Mouse (Mus musculus) A20 (cell line): ENCODE measurements around the gene Ddx58.

ENCODE experiments used
- DNase-seq: peaks from one replicate; pipeline ENCODE4 v3.0.0-alpha.2; 2011; ENCODE audit warnings: low read depth, low spot score

Gene Ddx58

DNA sequence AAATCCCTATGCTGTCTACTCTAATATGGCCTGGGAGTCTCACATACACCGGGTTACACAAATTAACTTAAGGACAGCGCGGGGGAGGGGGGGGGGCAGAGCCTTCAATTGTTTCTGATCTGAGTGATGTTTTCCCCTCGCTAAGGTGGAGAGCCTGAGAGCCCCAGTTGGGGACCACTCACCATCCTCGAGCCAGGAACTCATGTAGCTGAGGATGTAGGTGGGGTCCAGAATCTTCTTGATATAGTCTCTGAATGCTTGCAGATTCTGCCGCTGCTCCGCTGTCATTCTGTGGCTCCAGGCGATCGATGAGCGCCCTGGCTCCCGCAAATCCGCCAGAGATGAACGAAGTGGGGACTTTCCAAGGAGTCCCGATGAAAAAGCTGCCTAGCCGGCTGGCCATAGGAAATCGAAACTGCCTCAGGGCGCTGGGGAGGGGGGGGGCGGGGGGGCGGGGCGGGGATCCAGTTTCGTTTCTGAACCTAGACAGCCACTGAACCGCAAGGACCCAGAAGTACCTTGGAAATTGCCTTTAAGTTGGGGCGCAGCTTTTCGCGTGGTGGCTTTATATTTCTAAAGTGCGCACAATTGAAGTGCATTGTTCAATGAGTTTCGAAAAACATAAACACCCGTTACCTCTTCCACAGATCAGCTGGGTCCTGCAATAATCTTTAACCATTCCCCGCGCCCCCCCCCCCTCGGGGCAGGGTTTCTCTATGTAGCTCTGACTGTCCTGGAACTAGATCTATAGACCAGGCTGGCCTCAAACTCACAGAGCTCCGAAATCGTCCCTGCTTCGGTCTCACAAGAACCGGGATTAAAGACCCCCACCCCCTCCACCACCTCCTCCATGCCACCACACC lies at the start of gene Ddx58:
Gene Ddx58, minus strand, starts transcription at position 420 of the 863 bp plus-strand sequence.
- no peak for DNase-seq

DNA sequence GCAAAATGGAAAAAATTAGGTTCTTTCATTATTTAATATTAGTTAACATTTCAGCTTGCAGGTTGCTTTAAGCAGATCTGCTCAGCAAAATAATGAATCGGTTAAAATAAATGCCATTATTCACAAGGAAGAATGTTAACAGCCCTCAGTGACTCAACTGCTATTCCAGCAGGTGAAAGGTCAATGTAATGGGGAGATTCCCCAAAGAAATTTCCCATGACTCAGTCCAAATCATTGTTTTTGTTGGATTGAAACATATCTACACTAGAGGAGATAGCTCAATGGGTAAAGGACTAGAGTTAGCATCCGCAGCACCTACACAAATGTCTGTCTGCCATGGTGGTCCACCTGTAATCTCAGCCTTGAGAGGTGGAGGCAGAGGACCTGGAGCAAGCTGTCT lies 49.4 kb upstream of the Ddx58 start:
- DNase-seq, result no peak

DNA sequence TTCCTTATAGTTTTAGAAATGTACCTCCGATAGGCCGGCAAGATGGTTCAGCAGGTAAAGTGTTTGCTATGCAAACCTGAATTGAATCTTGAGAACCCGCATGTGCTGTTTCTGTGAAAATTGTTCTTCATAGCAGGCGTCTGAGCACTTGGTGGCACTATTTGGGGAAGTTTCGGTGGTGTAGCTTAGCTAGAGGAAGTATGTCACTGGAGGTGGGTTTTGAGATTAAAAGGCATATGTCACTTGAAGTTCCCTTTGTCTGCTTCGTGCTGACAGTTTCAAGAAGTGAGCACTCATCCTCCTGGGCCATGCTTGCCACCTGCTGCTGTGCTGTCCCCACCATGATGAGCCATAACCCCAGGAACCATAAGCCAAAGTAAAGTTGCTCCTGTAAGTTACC lies 47.8 kb upstream of the Ddx58 start:
- peak; percentile 83 for DNase-seq

DNA sequence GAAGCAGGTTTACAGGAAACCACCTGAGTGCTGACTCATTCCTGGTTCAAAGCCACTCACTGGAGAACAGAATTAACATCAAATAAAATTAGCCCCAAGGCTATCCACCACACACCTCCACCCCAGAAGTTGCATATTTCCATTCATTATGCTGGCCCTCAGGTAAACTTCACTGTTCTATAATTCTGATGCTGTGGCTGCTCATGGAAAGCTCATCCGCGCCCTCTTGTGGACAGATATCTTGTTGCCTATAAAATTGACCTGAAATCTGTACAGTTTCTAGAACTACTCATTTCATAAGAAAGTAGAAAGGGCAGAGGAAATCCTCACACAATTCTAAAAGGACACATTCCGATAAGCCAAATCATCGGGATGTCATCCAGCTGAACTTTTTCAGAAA lies 46.0 kb upstream of the Ddx58 start:
- DNase-seq, result peak; percentile 79

DNA sequence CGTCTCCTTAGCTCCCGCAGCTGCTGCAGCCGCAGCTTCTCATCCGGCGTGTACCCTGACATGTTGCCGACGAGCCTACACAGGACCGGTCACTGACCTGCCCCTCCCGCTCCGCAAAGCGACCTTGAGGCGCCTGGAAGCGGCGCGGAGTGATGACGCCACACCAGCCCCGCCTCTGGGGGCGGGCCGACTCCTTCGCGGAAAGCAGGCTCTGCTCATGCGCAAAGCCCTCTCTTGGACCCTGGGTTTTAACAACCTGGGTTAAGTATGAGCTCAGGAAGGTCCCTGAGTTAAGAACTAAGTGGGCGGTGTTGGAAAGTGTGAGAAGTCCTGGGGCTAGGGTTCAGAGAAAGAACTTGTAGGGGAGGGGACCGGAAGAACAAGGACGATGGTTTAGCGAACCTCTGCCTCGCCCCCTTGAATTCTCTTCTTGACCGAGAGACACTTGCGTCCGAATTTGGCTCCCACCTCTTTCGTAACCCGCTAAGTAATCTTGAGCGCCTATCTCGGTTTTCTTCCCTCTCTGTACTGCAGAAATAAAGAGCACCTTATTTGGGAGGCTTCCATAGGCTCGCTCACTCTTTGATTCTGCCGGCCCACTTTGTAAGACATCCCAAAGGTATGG lies 39.8 kb upstream of the Ddx58 start, which contains the start of gene Ndufb6:
Gene Ndufb6, minus strand, starts transcription at position 146 of the 625 bp plus-strand sequence.
- peak; percentile 98 for DNase-seq

DNA sequence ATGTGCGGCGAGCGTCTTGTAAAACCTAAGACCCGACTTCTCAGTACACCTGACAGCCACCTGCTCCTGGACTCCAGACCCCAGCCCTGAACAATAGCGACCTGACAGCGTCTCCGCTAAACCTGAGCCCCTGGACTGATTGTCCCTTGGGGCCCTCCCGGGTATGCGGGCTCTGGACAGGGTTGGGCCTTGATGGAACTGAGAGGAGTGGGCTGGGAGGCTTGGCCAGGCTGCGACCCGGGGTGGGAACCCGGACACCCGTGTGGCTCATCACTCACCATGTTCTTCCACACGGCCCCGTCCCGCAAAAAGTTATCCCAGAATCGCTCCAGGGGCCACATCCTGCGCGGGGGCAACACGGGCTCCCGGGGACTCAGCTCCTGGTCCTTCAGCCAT lies 39.2 kb upstream of the Ddx58 start:
- no peak for DNase-seq

DNA sequence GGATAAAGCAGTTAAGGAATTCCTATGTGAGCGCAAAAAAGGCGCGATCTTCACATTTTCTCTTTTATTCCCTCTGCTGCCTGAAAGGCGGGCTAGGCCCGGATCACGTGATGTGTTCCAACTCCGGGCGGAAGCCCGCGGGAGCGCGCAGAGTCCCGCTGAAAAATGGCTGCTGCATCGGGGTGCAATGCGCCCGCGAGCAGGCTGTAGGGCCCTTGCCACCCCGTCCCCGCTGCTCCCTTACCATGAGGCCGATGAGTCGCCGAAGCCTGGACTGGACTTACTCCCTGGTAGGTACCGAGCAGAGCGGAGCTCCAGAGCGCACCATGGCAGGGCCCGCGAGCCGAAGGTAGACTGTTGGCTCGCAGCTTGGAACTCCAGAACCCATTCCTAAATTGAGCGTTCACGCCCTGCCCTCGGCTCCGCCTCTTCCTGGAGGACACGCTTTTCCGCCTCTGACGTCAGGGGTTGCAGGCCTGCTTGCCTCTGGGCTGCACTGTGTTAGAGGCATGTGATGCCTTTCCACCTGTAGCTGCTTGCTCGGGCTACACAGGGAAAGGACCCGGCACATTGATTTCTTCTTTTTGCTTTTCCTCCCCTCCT lies 29.9 kb upstream of the Ddx58 start, which contains the start of the genes Smim27 and Topors:
Gene Smim27, plus strand, starts transcription at position 150 of the 603 bp plus-strand sequence.
Gene Topors, minus strand, starts transcription at position 421 of the 603 bp plus-strand sequence.
- peak; percentile 99 for DNase-seq

DNA sequence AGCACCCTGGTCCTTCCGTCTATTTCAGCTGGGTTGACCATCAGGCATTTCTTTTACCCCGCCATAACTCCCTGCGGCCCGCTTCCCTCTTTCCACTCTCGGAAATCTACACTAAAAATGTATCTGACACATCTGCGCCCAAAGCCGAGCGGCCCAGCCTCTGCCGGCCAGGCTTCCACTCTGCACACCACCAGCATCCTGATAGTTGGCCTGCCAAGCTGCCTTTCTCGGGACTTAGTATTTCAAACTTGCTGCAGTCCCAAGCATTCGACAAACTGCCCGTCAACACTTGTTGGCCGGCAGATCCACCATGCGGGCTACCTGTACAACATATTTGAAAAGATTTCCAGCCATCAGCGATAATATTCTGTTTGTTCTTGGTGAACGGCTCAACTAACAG lies 29.2 kb upstream of the Ddx58 start:
- no peak for DNase-seq

DNA sequence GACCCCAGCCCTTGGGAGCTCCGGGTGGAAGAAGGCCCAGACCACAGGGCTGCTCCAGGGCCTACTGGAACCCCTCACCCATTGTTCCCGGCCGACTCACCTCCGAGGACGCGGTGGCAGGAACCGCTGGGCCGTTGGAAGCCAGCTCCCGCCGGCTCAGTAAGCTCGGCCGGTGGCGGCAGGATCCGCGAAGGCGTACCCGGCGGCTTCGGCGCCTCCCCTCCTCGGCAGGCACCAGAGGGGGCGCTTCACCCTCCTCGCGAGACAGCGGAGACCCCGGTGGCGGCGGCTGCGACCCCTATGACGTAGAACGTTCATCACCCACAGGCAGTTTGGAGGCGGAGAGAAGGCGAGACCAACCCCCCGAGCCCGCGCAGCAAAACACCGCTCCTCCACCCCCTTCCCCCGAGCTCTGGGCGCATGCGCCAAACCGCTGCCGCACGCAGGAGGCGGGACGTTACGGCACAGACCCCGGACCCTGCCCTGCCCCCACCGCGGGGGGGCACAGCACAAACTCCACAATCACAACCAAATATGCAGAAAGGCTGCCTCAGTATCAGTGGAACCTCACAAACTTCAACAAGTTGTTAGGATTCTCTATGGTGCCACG lies 28.7 kb upstream of the Ddx58 start:
- peak; percentile 95 for DNase-seq

DNA sequence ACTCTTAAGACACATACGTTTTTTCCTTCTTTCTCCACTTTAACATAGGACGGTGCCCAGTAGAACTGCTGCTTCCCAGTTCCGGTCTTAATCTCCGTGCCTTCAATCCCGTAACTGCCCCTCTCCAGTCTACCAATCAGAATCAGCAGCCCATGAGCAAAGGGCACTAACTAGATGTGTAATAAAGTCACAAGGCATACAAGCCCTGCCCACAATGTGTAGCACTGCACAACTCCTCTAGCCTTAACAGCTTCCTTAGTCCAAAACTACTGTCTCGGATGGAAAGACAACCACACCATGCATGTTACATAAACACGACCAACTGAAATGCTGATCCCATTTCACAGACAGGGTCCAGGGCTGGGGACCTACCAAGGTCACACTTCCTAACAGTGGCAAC lies 28.1 kb upstream of the Ddx58 start:
- DNase-seq, result no peak

DNA sequence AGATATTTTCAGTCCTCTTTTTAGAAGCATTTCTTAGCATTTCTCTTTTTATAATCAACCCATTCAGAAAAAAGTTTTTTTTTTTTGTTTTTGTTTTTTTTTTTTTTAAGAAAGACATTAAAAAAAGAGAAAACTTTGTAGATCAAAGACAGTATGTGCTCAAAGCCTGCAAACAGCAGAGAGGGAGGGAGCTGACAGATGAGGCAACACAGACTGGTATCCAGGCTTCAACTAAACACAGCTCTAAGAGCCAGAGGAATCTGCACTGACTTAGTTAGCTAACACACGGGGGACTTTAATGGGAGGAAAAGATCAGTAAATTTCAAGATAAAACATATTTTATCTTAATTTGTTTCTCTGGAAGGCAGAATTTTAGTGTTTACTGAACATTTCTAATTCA lies 24.7 kb upstream of the Ddx58 start:
- DNase-seq, result no peak

DNA sequence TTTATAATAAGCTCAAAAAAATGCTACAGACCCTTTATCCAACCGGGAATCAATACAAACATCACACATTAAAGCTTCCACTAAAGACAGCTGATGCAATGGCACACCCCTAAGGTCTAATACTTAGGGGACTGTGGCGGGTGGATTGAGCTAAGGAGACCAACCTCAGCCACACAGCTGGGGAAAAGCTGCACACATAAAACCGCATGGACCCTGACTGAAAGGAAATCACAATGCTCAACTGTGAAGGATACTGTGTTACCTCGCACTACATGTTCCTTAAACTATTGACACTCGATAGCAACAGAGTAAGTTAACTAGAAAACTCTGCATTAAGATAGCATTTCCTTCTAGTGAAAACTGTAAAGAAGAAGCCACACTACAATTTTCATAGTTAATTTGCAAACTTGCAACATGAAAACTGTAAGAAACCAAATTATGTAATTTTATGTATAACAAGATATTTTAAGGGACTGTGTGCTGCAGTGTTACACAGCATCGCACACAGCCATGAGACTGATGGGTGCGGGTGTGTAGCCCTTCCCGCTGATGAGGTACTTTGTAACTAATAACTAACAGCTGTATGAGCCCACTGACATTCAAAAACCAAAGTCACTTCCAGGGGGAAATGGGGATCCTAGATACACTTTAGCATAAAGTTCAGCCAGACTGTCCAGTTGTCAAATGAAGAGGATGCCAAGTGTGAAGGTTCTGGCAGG lies 14.9 kb upstream of the Ddx58 start:
- DNase-seq, result no peak

DNA sequence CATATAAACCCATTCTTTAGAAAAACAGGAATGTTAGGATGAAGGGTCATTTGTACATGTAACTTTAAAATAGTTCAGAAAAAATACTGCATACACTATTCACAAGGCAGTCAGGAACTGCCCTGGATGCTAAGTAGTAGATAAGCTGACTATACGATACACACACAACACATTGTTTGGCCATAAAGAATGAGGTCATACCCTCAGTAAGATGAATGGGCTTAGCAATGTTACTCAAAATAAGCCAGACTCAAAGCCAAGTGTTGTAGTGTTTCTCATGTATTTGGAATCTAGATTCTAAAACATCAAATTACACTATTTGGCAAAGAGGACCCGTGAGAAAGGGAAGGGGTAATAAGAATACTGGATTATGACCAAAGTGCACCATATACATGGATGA lies 14.1 kb upstream of the Ddx58 start:
- DNase-seq, result no peak

DNA sequence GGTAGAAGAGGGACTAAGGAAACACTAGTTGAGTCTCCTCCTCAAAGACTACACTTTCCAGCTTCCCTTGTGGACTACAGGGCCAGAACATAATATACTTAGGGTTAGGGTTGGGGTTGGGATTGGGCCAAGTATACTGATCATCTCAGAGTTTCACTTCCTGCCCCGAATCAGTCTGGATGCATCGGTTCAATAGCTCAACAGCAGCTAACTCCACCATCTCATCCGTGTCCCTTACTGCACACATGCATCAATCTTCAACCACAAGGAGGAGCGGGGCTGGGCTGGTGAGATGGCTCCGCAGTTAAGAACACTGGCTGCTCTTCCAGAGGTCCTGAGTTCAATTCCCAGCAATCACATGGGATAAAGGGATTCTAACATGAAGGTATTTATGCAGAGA lies 11.4 kb upstream of the Ddx58 start:
- peak; percentile 38 for DNase-seq

DNA sequence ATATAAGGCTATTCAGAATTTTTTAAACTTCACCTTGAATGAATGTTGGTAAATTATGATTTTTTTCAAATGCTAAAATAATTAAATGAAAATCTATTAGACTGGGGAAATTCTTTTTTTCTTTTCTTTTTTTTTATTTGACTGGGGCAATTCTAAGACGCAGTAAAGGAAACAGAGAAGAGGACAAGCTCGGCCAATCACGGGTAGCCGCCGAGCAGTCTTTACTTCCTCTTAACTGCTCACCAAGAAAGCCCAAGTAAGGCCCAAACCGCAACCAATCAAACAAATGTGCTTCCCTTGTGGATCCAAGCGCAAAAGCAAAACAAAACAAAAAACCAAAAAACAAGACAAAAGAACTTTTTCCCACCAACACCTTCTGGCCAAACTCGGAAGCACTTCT lies 4.4 kb upstream of the Ddx58 start:
- peak; percentile 79 for DNase-seq

DNA sequence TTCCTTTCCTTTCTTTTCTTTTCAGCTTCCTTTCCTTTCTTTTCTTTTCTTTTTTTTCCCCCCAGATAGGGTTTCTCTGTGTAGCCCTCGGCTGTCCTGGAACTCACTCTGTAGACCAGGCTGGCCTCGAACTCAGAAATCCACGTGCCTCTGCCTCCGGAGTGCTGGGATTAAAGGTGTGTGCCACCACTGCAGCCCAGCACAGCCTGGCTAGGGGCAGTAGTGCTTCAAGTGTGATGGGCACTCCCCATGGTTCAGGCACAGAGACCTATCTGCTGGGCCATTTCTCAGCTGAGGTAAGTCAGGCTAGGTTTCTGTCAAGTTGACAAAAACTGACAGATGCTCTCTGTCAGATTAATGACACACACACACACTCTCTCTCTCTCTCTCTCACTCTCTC lies 3.4 kb upstream of the Ddx58 start:
- DNase-seq, result no peak

DNA sequence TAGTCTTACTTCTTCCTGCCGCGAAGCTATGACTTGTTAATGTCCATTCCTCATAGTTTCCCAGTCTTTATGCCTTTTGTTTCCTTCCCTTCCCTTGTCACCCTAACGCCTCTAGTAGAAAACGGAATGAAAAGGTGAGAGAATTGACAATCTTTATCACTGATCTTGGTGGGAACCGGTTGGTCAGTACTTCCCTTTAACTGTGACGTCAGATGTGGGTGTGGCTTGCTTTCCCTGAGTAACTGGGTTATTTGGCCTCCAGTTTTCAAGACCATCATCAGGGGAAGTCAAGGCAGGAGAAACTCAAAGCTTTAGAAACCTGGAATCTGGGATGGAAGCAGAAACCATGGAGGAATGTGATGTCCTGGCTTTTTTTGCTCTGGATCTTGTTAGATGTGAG lies 2.3 kb upstream of the Ddx58 start:
- no peak for DNase-seq

DNA sequence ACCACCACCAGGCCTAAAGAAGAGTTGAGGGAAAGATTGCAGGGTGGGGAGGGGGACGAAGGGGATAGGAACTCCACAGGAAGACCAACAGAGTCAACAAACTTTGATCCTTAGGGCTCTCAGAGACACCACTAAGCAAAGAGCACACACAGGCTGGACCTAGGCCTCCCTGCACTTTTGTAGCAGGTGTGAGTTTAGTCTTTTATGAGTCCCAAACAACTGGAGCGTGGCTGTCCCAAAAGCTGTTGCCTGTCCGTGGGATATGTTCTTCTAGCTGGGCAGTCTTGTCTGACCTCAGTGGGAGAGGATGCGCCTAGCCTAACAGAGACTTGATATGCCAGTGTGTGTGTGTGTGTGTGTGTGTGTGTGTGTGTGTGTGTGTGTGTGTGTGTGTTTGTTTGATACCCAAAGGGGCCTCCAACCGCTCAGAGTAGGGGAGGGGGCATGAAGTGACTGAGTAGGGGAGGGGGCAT lies 680 bp upstream of the Ddx58 start:
- no peak for DNase-seq

DNA sequence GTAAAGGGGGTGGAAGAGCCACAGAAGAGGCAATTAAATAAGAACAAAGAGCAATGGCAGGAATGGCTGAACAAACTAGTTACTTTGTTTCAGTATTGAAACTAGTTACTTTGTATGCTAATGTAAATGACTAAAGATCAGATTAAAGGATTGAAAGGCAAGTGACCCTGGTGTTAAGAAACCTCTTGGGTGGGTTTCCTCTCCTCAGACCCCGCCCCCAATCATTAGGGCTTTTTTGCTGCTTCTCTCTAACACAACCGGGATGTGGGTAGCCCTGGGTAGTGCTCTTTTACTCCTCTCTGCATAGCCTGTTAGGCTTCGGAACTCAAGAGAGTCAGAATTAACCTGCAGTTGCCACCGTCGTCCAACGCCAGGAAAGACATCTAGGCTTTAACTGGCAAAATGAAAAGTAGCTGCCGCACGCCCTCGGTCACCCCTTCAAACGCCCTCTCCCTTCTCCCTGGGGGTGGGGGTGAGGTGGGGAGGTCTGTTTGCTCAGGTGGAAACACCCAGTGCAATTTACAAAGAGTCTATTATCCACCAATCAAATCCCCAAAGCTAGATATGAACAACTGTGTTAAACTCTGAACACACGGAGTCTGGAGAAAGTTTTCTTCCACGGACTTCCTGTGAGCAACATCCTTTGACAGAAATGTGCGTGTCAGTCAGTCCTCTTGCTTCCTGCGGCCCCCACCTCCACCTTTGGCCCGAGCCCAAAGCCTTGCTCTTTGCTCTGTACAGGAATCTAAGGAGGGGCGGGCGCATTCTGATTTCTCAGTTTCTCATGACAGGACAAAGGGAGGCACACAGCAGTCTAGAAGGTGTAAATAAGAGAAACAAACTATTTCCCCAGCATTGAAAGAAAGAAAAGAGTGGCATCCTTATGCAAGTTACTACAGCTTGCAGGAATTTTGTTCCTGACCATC lies 882 bp downstream of the Ddx58 start:
- DNase-seq, result peak; percentile 41

DNA sequence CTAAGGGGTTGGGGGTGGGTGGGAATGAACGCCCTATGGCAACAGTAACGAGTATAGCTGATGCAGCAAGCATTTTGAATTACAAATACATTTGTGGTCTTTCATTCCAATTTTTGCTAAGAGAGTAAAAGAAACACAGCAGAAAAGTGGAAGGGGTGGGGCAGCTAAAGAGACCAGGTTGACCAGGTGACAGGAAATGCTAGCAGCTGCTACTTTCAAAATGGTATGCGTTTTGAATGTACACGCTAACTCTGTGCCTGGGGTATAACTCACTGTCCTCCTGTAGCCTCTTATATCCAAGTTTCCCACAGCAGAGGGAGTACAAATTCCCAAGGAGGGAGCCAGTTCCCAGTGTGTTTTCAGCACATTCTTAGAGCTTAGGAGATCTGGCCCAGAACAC lies 2.8 kb downstream of the Ddx58 start:
- peak; percentile 46 for DNase-seq
